Mouse (Mus musculus): Measurements from ENCODE around the gene Ehd1. TPM values are rescaled to one million over a fixed set of nuclear protein-coding genes. Genes with fewer than 3 reads are reported as not detected.

The Ehd1 gene
- polyA plus RNA-seq, 1 experiment from 2014 or later, result 177 TPM

DNA sequence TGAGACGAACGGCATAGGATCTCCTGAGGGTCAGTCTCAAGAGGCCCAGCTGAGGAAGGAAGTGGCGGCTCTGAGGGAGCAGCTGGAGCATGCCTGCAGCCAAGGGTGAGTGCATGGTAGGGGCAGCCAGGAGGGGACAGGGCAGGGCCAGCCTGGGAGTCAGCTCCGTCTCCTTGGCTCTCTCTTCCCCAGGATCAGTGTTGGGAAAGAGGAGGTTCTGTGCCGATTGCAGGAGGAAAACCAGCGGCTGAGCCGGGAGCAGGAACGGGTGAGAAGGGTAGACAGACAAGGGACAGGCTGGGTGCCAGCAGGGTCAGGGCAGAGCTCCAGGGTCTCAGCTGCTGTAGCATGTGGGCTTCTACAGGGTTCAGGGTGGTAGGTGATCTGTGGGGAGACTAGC lies 38.0 kb downstream of the Ehd1 start:
- ATAC-seq, result no peak
- H3K4me1 ChIP-seq (replicated peaks; ENCODE audit: control insufficient read depth, insufficient read depth, low read length), result no peaks in the 10 kb centered on the region
- H3K27ac ChIP-seq (ENCODE audit: low read depth, low read length), result no peak overlapping the region
- no peaks in the 10 kb centered on the region for H3K27me3 ChIP-seq (replicated peaks; ENCODE audit: control insufficient read depth, insufficient read depth, low read length)
- no peak overlapping the region for H3K4me3 ChIP-seq (ENCODE audit: low read depth, low read length)
- no peak overlapping the region for H3K9ac ChIP-seq (ENCODE audit: low read depth, low read length)
- no peak for TF ChIP-seq CTCF (IDR thresholded peaks at IDR 0.05; ENCODE audit: low read depth)
- no peak overlapping the region for H3K4me2 ChIP-seq (replicated peaks; ENCODE audit: low read depth)
- no peaks in the 10 kb centered on the region for H3K9me3 ChIP-seq (ENCODE audit: control insufficient read depth)
- peaks cover 96% of the 10 kb centered on the region for H3K36me3 ChIP-seq (ENCODE audit: control insufficient read depth, insufficient read depth)
- WGBS, result 75% methylated on average over 8 of the region's 8 CpGs

DNA sequence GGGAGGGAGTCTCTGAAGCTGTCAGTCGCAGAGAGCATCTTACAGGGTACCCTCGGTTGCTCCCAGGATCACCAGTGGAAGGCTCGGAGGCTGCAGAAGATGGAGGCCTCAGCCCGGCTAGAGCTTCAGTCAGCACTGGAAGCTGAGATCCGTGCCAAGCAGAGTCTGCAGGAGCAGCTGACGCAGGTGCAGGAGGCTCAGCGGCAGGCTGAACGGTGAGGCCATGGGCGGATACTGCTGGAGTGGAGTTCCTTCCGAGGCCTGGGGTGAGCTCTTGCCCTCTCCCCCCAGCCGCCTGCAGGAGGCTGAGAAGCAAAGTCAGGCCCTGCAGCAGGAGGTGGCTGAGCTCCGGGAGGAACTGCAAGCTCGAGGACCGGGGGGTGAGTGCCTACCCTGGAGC lies 39.0 kb downstream of the Ehd1 start:
- no peak for ATAC-seq
- no peaks in the 10 kb centered on the region for H3K9me3 ChIP-seq (ENCODE audit: control insufficient read depth)
- no peaks in the 10 kb centered on the region for H3K27me3 ChIP-seq (replicated peaks; ENCODE audit: control insufficient read depth, insufficient read depth, low read length)
- H3K4me3 ChIP-seq (ENCODE audit: low read depth, low read length), result no peak overlapping the region
- no peak overlapping the region for H3K27ac ChIP-seq (ENCODE audit: low read depth, low read length)
- TF ChIP-seq CTCF (IDR thresholded peaks at IDR 0.05; ENCODE audit: low read depth), result no peak
- no peak overlapping the region for H3K4me2 ChIP-seq (replicated peaks; ENCODE audit: low read depth)
- peaks cover 98% of the 10 kb centered on the region for H3K36me3 ChIP-seq (ENCODE audit: control insufficient read depth, insufficient read depth)
- WGBS, result 80% methylated on average over 13 of the region's 14 CpGs
- H3K4me1 ChIP-seq (replicated peaks; ENCODE audit: control insufficient read depth, insufficient read depth, low read length), result no peaks in the 10 kb centered on the region
- H3K9ac ChIP-seq (ENCODE audit: low read depth, low read length), result no peak overlapping the region

DNA sequence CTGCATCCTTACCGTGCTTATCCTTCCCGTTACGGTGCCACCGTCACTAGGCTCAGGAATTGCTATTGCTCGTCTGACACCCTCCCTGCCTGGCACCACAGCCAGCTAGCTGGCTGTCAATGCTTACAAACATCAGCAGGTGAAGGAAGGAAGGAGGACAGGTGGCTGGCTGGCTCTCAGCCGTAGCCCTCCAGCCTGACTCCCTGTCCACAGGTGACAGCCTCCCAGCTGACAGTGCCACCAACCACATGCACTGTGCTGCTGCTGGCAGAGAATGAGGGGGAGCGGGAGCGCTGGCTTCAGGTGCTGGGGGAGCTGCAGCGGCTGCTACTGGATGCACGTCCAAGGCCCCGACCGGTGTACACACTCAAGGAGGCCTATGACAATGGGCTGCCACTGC lies 41.6 kb downstream of the Ehd1 start:
- Histone ChIP-seq H3K4me1 (replicated peaks; ENCODE audit: control insufficient read depth, insufficient read depth, low read length) (no peaks in the 10 kb centered on the region), H3K4me2 (replicated peaks; ENCODE audit: low read depth) (no peak overlapping the region), H3K9ac (ENCODE audit: low read depth, low read length) (no peak overlapping the region), H3K27ac (ENCODE audit: low read depth, low read length) (no peak overlapping the region), H3K4me3 (ENCODE audit: low read depth, low read length) (no peak overlapping the region), H3K27me3 (replicated peaks; ENCODE audit: control insufficient read depth, insufficient read depth, low read length) (no peaks in the 10 kb centered on the region), H3K9me3 (ENCODE audit: control insufficient read depth) (no peaks in the 10 kb centered on the region), H3K36me3 (ENCODE audit: control insufficient read depth, insufficient read depth) (peaks cover 100% of the 10 kb centered on the region)
- WGBS, result 87% methylated on average over 12 of the region's 12 CpGs
- ATAC-seq, result no peak
- TF ChIP-seq CTCF (IDR thresholded peaks at IDR 0.05; ENCODE audit: low read depth), result no peak

DNA sequence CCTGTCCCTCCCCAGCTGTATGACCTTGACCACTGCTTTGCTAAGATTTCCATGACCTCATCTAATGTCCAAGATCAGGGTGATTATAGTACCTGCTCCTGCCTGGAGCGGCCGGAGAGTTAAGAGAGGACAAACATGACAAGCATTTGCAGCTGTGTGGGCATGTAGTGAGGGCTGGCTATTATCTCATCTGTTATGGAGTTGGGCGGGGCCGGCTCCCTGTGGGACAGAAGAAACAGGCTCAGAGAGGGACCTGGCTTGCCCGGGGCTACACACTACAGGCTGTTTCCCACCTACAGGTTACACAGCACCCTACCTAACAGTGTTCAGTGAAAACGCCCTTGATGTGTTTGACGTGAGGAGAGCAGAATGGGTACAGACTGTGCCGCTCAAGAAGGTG lies 44.8 kb downstream of the Ehd1 start:
- Histone ChIP-seq H3K9ac (ENCODE audit: low read depth, low read length) (no peak overlapping the region), H3K4me1 (replicated peaks; ENCODE audit: control insufficient read depth, insufficient read depth, low read length) (no peaks in the 10 kb centered on the region), H3K4me2 (replicated peaks; ENCODE audit: low read depth) (no peak overlapping the region), H3K36me3 (ENCODE audit: control insufficient read depth, insufficient read depth) (peaks cover 100% of the 10 kb centered on the region), H3K27me3 (replicated peaks; ENCODE audit: control insufficient read depth, insufficient read depth, low read length) (no peaks in the 10 kb centered on the region), H3K4me3 (ENCODE audit: low read depth, low read length) (no peak overlapping the region), H3K27ac (ENCODE audit: low read depth, low read length) (no peak overlapping the region), H3K9me3 (ENCODE audit: control insufficient read depth) (no peaks in the 10 kb centered on the region)
- TF ChIP-seq CTCF (IDR thresholded peaks at IDR 0.05; ENCODE audit: low read depth), result no peak
- ATAC-seq, result no peak
- 61% methylated on average over 8 of the region's 8 CpGs for WGBS

DNA sequence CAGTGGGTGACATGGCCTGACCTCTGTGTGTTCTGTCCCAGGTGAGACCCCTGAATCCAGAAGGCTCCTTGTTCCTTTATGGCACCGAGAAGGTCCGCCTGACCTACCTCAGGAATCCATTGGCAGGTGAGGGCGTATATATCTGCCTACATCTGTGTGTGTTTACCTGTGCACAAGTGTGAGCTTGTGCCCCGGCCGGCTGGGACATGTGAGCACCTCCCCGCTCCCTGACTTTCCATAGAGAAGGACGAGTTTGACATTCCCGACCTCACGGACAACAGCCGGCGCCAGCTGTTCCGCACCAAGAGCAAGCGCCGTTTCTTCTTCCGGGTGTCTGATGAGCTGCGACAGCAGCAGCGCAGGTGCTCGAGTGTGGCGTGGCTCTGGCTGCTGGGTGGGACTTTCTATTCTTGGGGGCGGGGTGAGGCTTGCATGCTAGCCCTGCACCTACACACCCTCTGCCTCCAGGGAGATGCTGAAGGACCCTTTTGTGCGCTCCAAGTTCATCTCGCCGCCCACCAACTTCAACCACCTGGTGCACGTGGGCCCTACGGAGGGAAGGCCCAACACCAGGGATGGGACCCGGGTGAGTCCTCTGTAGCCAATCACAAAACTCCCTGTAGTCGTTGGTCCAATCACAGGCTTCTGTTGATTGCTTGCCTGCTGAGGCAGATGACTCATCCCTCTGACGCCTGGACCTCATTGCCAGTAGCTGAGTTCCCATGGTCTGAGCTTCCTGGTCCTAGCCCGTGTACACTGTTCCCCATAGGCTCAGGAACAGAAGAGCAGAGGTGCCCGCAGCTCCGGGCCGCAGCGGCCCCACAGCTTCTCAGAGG lies 45.5 kb downstream of the Ehd1 start:
- peak; percentile 67 for ATAC-seq
- TF ChIP-seq CTCF (IDR thresholded peaks at IDR 0.05; ENCODE audit: low read depth), result no peak
- H3K9me3 ChIP-seq (ENCODE audit: control insufficient read depth), result no peaks in the 10 kb centered on the region
- no peak overlapping the region for H3K4me2 ChIP-seq (replicated peaks; ENCODE audit: low read depth)
- no peaks in the 10 kb centered on the region for H3K27me3 ChIP-seq (replicated peaks; ENCODE audit: control insufficient read depth, insufficient read depth, low read length)
- no peak overlapping the region for H3K9ac ChIP-seq (ENCODE audit: low read depth, low read length)
- H3K27ac ChIP-seq (ENCODE audit: low read depth, low read length), result no peak overlapping the region
- 66% methylated on average over 33 of the region's 33 CpGs for WGBS
- H3K36me3 ChIP-seq (ENCODE audit: control insufficient read depth, insufficient read depth), result peaks cover 93% of the 10 kb centered on the region
- no peaks in the 10 kb centered on the region for H3K4me1 ChIP-seq (replicated peaks; ENCODE audit: control insufficient read depth, insufficient read depth, low read length)
- H3K4me3 ChIP-seq (ENCODE audit: low read depth, low read length), result no peak overlapping the region

DNA sequence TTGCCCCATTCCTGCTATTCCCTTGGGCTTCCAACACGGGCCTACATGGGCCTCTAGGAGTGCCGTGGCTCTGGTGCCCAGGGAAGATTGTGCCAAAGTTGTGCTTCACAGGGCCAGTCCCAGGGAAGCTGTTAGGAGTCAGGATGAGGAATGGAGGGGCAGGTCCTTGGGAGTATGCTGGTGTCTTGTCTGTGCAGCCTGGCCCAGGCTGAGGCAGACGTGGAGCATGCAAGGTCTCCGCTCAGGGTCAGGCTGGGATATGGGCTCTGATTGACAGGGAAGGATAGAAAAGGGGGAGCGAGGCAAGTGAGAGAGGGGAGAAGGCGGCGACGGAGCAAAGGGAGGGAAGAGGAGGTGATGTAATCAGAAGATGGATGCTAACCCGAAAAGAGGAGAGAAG lies 48.2 kb downstream of the Ehd1 start:
- H3K4me2 ChIP-seq (replicated peaks; ENCODE audit: low read depth), result no peak overlapping the region
- H3K27me3 ChIP-seq (replicated peaks; ENCODE audit: control insufficient read depth, insufficient read depth, low read length), result no peaks in the 10 kb centered on the region
- no peak for ATAC-seq
- no peaks in the 10 kb centered on the region for H3K4me1 ChIP-seq (replicated peaks; ENCODE audit: control insufficient read depth, insufficient read depth, low read length)
- no peak overlapping the region for H3K9ac ChIP-seq (ENCODE audit: low read depth, low read length)
- no peaks in the 10 kb centered on the region for H3K9me3 ChIP-seq (ENCODE audit: control insufficient read depth)
- no peak for TF ChIP-seq CTCF (IDR thresholded peaks at IDR 0.05; ENCODE audit: low read depth)
- no peak overlapping the region for H3K27ac ChIP-seq (ENCODE audit: low read depth, low read length)
- H3K36me3 ChIP-seq (ENCODE audit: control insufficient read depth, insufficient read depth), result peaks cover 66% of the 10 kb centered on the region
- 88% methylated on average over 9 of the region's 9 CpGs for WGBS
- H3K4me3 ChIP-seq (ENCODE audit: low read depth, low read length), result no peak overlapping the region
